Mouse (Mus musculus): ENCODE data around the gene Gm20388.

- no peak for TF ChIP-seq CTCF (IDR thresholded peaks at IDR 0.05; ENCODE audit: low read depth)
- TF ChIP-seq EP300 (IDR thresholded peaks at IDR 0.05; ENCODE audit: low read depth) = no peak
Measured at GRCm38 (mm10) chr8:121188994-121189393, 1278.4 kb downstream of the Gm20388 start.

All from liver, embryonic 14.5 days (tissue).